Mouse (Mus musculus): Measurements from ENCODE around the gene Bicra.
A peak's percentile ranks its signal among the peaks of the same experiment; 100 is the strongest.

The Bicra gene

GRCm38 (mm10) chr7:15972247-15972646 lies 75.5 kb downstream of the Bicra start:
- DNase-seq (ENCODE audit: low spot score in 2 of 2), result no peak

GRCm38 (mm10) chr7:15969674-15970073 lies 78.0 kb downstream of the Bicra start:
- DNase-seq (ENCODE audit: low spot score in 2 of 2), result no peak

GRCm38 (mm10) chr7:15968322-15968721 lies 79.4 kb downstream of the Bicra start:
- DNase-seq (ENCODE audit: low spot score in 2 of 2), result no peak

- peak; percentile 83 to 87 for DNase-seq (ENCODE audit: low spot score in 2 of 2)
Observed at GRCm38 (mm10) chr7:15967312-15967711, 80.4 kb downstream of the Bicra start, which contains the start of gene Ehd2. Gene Ehd2, minus strand, starts transcription at chr7:15967567.

GRCm38 (mm10) chr7:15966489-15966888 lies 81.2 kb downstream of the Bicra start:
- DNase-seq (ENCODE audit: low spot score in 2 of 2), result no peak

DNA sequence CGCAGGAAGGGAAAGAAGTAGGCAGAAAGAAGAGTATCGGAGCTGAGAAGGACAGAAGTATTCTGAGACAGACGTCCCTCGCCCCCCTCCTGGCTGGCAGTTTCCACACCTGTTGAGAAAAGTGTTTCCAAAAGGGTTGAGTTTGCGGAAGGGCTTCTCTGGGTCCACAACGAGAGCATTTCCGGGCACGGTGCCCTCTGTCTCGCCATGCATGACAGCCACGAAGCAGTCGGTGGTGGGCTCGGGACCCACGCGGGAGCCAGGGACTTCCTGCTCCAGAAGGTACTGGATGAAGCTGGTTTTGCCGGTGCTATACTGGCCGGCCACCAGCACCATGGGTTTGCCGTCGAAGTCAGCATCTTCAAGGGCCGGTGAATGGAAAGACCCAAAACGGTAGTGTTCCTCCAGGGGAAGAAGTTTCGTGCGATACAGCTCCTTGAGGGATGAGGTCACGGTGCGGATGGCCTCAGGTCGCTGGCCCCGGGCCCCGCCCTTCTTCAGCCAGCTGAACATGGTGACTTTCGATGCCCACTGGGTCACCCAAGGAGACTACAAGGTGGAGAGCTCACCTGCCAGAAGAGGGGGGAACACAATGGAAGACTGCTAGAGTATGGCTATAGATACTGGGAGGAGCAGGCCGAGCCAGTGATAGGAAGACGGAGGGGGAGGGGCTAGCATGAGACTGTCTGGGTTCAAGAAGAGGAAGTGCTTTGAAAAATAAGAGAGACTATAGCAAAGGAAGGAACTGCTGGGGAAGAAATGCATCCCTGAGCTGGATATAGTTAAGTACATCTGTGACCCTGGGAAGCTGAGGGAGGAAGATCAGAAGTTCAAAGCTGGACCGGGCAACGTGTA lies 83.7 kb downstream of the Bicra start:
- no peak for DNase-seq (ENCODE audit: low spot score in 2 of 2)

DNA sequence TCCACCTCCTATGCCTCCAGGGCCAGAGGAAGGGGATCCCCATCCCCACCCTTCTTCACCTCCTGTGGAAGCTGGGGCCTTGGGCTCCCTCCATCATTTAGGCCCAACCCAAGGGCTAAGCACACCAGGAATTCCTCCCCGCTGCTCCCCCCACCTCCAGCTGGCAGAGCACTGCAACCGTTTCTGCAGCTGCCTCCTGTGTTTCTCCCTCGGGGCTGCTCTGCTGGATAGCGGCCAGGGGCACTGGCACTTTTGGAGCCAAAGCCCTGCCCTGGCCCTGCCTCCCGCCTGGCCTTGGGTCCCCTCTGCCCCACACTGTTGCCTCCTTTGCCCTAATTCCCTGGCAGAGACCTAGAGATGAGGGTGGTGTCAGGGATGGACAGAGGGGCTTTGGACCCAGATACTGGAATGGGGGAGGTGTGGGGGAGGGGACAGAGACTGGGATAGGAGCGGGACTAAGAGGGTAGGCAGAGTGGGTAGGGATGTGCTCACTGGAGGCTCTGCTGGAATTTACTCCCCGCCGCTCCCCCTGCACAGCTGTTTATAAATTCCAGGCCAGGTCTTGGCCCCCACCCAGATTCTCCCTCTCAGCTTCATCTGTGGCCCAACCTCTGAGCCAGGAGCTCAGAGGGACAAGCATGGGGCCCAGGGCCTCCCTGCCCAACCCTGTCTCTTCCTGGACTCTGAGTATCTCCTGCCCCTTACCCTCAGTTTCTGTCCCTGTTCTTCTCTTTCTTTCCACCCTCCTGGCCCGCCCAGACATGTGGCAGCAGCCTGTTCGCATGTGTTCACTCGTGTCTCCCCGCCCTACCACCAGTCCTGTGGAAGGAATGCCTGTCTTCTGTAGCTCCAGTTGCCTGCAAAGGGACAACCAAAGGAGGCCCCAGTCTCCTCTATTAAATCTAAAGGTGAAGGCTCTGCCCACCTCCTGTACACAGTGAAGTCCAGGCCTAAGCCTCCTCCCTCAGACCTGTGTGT lies 85.1 kb downstream of the Bicra start:
- DNase-seq (ENCODE audit: low spot score in 2 of 2), result peak; percentile 93 to 94

DNA sequence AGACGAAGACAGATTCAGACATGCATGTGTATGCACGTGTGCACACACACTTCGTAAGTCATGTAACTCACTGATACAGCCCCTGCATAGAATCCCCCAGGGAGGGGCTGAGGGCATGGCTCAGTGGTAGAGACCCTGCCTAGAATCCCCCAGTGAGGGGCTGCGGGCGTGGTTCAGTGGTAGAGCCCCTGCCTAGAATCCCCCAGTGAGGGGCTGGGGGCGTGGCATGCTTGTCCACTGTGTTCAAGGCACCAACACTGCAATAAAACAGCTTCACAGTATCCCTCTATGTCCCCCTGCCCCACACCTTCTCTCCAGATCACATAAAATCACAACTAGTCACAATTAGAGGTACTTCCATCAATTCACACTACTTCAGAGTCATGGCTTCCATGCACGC lies 85.9 kb downstream of the Bicra start:
- no peak for DNase-seq (ENCODE audit: low spot score in 2 of 2)

- DNase-seq (ENCODE audit: low spot score in 2 of 2), result no peak
Observed at GRCm38 (mm10) chr7:15961239-15961638, 86.5 kb downstream of the Bicra start.

GRCm38 (mm10) chr7:15960691-15961090 lies 87.0 kb downstream of the Bicra start:
- peak in 1 of 2 experiments; percentile 77 for DNase-seq (ENCODE audit: low spot score in 2 of 2)

DNA sequence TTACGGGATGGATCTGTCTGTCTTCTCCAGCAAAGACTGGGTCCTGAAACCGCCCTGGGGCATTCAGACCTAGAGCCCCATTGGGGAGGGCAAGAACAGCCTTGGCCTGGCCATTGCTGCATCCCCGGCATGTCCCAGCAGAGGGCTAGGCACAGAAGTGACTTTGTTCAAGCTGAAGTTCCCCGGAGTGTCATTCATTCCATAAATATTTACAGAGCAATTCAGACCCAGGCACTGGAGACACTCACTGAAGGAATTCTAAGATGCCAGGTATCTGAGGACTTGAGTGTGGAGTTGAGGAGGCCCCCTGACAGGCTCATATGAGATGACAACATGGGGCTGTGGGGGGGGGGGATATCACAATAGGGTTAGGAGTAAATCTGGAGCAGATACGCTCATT lies 91.6 kb downstream of the Bicra start:
- no peak for DNase-seq (ENCODE audit: low spot score in 2 of 2)

GRCm38 (mm10) chr7:15955509-15955908 lies 92.2 kb downstream of the Bicra start:
- DNase-seq (ENCODE audit: low spot score in 2 of 2), result peak in 1 of 2 experiments; percentile 64

- peak; percentile 86 to 92 for DNase-seq (ENCODE audit: low spot score in 2 of 2)
Observed at GRCm38 (mm10) chr7:15954978-15955443, 92.7 kb downstream of the Bicra start.

DNA sequence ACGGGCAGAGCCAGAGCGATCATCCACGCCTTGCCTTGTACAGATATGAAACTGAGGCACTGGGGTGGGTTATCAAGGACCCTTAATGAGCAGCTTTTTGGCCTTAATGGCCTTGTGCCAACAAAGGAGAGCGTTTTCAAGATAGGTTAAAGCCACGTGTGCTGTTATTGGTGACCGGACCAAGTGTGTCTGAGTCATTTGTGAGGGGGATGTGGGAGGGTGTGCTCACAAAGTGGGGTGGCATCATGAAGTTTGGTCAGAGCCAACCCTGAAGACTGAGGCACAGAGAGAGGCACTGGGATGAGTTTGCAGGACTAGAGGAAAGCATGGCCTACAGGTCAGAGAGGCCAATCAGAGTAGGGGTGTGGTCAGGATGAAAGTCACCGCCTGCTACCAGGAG lies 93.3 kb downstream of the Bicra start:
- no peak for DNase-seq (ENCODE audit: low spot score in 2 of 2)

GRCm38 (mm10) chr7:15953307-15954074 lies 94.2 kb downstream of the Bicra start:
- no peak for DNase-seq (ENCODE audit: low spot score in 2 of 2)

DNA sequence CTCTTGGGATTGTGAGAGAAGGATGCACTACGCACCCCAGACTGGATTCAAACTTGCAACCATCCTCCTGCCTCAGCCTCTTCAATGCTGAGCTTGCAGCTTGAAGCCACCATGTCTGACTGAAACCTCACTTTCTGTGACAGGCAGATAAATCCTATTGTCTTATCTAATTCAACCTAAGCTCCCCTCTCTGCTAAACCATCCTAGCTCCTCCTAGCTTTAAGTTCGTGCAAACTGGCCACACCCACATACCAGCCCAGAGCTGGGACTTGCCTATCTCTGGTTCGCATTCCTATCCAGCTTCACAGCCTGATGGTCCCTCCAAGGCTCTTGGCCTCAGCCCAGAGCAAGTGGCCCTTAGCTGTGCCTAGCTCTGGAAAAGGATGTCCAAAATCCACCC lies 95.3 kb downstream of the Bicra start:
- no peak for DNase-seq (ENCODE audit: low spot score in 2 of 2)

DNA sequence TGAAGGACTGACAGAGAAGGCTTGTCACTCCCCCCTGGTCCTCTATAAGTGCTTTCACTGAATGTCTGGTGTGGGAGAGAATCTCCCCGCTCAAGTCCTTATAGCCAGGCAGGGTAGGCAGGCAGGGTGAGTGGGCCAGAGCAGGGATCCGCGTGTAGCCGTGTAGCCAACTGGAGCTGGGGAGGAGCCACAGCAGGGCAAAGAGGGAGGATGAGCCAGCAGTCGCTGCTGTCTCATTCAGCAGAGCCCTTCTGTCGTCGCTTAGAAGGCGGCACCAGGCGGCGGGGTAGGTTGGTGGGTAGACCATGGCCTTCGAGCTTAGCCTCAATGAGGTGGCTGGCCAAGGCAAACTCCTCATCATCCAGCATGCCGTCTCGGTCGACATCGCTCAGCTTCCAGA lies 97.7 kb downstream of the Bicra start:
- no peak for DNase-seq (ENCODE audit: low spot score in 2 of 2)

DNA sequence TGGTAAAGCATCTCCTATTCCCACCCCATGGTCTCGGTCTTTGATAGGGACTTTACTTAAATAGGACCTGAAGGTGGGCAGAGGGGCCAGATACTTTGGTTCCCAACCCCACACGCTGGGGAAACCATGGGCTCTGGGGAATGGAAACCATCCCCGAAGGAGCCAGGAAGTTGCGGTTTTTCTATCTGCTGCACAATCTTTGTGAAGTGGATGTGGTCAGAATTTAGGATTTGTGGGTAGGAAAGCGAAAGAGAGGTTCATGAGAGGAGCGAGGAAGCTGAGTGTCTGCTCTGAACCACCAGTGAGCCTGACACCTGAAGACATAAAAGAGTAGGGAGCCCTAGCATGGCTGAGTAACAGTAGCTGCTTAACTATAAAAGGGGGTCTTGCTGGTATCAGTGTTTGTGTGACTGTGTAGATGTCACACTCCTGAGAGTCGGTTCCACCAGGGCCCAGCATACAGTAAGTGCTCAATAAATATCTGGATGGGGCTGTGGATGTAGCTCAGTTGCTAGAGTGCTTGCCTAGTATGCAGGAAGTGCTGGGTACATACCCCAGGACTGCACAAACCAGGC lies 98.4 kb downstream of the Bicra start:
- no peak for DNase-seq (ENCODE audit: low spot score in 2 of 2)

GRCm38 (mm10) chr7:15948381-15948941 lies 99.3 kb downstream of the Bicra start:
- DNase-seq (ENCODE audit: low spot score in 2 of 2), result peak; percentile 93 to 95

DNA sequence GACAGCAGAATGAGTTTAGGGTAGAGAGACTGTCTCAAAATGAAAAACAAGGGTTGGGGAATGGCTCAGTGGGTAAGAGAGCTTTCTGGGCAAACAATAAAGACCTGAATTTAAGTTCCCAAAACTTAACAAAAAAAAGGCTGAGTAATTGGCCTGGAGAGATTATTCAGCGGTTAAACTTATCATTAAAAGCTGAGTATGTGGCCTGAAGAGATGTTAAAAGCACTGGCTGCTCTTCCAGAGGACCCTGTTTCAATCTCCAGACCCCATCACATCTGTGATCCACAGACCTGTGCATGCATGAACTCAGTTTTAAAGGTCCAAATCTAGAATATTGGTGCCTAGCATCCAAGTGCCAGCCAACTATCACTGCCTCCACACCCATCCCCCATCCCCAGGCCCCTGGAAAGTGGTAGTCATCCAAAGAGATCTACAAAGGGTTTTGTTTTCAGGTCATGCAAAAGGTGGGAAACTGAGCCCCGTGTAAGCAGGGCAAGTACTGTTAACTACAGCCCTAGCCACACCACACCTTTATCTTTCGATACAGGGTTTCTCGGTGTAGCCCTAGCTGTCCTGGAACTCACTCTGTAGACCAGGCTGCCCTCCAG lies 100.0 kb downstream of the Bicra start:
- DNase-seq (ENCODE audit: low spot score in 2 of 2), result no peak
